Mouse (Mus musculus): ENCODE measurements around the gene Gm6460.
"Not testable (repeated sequence)": the region's sequence is repeated elsewhere in the genome, so short reads cannot be mapped to it uniquely, and the experiment has no call there.

Gene Gm6460

DNA sequence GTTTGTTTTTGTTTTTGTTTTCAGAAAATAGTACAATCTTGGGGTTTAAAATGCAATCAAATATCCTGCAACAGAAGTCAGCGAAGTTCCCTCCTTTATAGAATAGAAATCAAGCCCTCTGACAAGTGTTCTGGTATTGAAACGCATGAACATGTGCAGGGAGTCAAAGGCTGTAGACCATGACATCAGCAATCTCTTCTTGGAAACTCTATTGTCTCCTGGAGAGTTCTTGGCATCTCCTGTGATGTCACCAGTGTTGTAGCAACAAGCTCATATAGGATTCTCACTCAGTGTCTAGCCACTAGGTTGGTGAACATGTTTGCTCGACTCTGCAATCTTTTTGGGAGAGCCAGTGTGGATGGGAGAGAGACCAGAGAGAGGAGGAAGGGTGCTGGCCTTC lies at the start of gene Gm6460:
Gene Gm6460 (plus strand): TSS at position 301 of the 400 bp plus-strand sequence.
- DNase-seq (ENCODE audit: low spot score in 2 of 2) = not testable (repeated sequence)

Data from frontal cortex, postnatal 25 days (tissue).